Mouse (Mus musculus) ovary, adult 18-20 months (tissue): Measurements from ENCODE around the gene Adsl.

Source experiments
- DNase-seq: peaks from one replicate; pipeline ENCODE4 v3.0.0; 2022; ENCODE audit warnings: low spot score, mixed read lengths

Adsl gene

GRCm38 (mm10) chr15:81007905-81008304 is 59.6 kb downstream of the Adsl start:
- no peak for DNase-seq

- DNase-seq = no peak
Measured at GRCm38 (mm10) chr15:81008689-81009123, 60.4 kb downstream of the Adsl start.

GRCm38 (mm10) chr15:81010114-81010513 is 61.8 kb downstream of the Adsl start:
- no peak for DNase-seq

- no peak for DNase-seq
Measured at GRCm38 (mm10) chr15:81011523-81011922, 63.2 kb downstream of the Adsl start.

GRCm38 (mm10) chr15:81012359-81012758 is 64.1 kb downstream of the Adsl start:
- DNase-seq = no peak

- DNase-seq = no peak
Measured at GRCm38 (mm10) chr15:81013186-81013585, 64.9 kb downstream of the Adsl start.

GRCm38 (mm10) chr15:81015068-81015744 is 66.9 kb downstream of the Adsl start:
- DNase-seq = no peak

GRCm38 (mm10) chr15:81016488-81016887 is 68.2 kb downstream of the Adsl start:
- no peak for DNase-seq

- no peak for DNase-seq
Measured at GRCm38 (mm10) chr15:81017308-81017707, 69.0 kb downstream of the Adsl start.
